Mouse (Mus musculus) heart, postnatal 14 days (tissue): ENCODE measurements around the gene Bicc1. TPM values are rescaled to one million over a fixed set of nuclear protein-coding genes. Genes with fewer than 3 reads are reported as not detected.

Source experiments
- DNase-seq, 2 experiments: peaks; one replicate each; pipeline ENCODE4 v3.0.0; 2021 to 2022
- intact Hi-C: fragments of 180-260 bp; cut with DNase I; formaldehyde crosslinking; loops from one replicate; pipeline ENCODE4 v1.15.1; 2025
- total RNA-seq, 2 experiments: library from RNA; stranded (reverse); gene quantifications; 2 replicates each; pipeline ENCODE4 v1.2.3; 2021

Bicc1 gene
- total RNA-seq, 2 experiments from 2014 or later, result 22.1 to 27.9 TPM

GRCm38 (mm10) chr10:71127278-71127950 lies 32.1 kb downstream of the Bicc1 start:
- no peak for DNase-seq
- intact Hi-C loops, result no loop called here

- intact Hi-C loops, result loop anchor here (5.0 kb wide), 1 partner anchor 57 kb away; no protein-coding TSS in a partner anchor
- DNase-seq, result no peak
These were observed 35.5 kb downstream of the Bicc1 start for GRCm38 (mm10) chr10:71123974-71124373.

- DNase-seq, result peak; percentile 51 to 57
These were observed 36.1 kb downstream of the Bicc1 start for GRCm38 (mm10) chr10:71123395-71123794.

GRCm38 (mm10) chr10:71122480-71122879 lies 37.0 kb downstream of the Bicc1 start:
- intact Hi-C loops, result loop anchor here (5.0 kb wide), 1 partner anchor 55 kb away; no protein-coding TSS in a partner anchor
- DNase-seq, result no peak

More at GRCm38 (mm10) chr10:71123395-71123794, 36.1 kb downstream of the Bicc1 start:
- intact Hi-C loops, result loop anchor here (5.0 kb wide), 1 partner anchor 56 kb away; no protein-coding TSS in a partner anchor

GRCm38 (mm10) chr10:71120769-71121165 lies 38.7 kb downstream of the Bicc1 start:
- intact Hi-C loops, result loop anchor here (5.0 kb wide), 1 partner anchor 53 kb away; no protein-coding TSS in a partner anchor

GRCm38 (mm10) chr10:71120121-71120768 lies 39.3 kb downstream of the Bicc1 start:
- intact Hi-C loops, result loop anchor here (5.0 kb wide), 1 partner anchor 53 kb away; no protein-coding TSS in a partner anchor
- DNase-seq, result no peak

More at GRCm38 (mm10) chr10:71120769-71121165, 38.7 kb downstream of the Bicc1 start:
- DNase-seq, result peak in 1 of 2 experiments; percentile 32

GRCm38 (mm10) chr10:71119120-71119847 lies 40.2 kb downstream of the Bicc1 start:
- intact Hi-C loops, result no loop called here
- peak; percentile 27 to 38 for DNase-seq

GRCm38 (mm10) chr10:71117766-71118165 lies 41.7 kb downstream of the Bicc1 start:
- intact Hi-C loops, result no loop called here
- no peak for DNase-seq

GRCm38 (mm10) chr10:71114260-71114920 lies 45.1 kb downstream of the Bicc1 start:
- DNase-seq, result no peak
- intact Hi-C loops, result no loop called here

GRCm38 (mm10) chr10:71106491-71107205 lies 52.9 kb downstream of the Bicc1 start:
- DNase-seq, result no peak
- intact Hi-C loops, result no loop called here

- DNase-seq, result no peak
- intact Hi-C loops, result no loop called here
These were observed 54.7 kb downstream of the Bicc1 start for GRCm38 (mm10) chr10:71104791-71105190.

GRCm38 (mm10) chr10:71100815-71101499 lies 58.5 kb downstream of the Bicc1 start:
- intact Hi-C loops, result no loop called here
- no peak for DNase-seq

- DNase-seq, result no peak
- intact Hi-C loops, result no loop called here
These were observed 64.7 kb downstream of the Bicc1 start for GRCm38 (mm10) chr10:71094707-71095254.

GRCm38 (mm10) chr10:71093312-71093711 lies 66.2 kb downstream of the Bicc1 start:
- DNase-seq, result no peak
- intact Hi-C loops, result no loop called here

- DNase-seq, result no peak
- intact Hi-C loops, result no loop called here
These were observed 72.2 kb downstream of the Bicc1 start for GRCm38 (mm10) chr10:71087359-71087716.

GRCm38 (mm10) chr10:71086571-71087358 lies 72.7 kb downstream of the Bicc1 start:
- DNase-seq, result no peak

GRCm38 (mm10) chr10:71082986-71083385 lies 76.5 kb downstream of the Bicc1 start:
- intact Hi-C loops, result no loop called here
- no peak for DNase-seq

More at GRCm38 (mm10) chr10:71086571-71087358, 72.7 kb downstream of the Bicc1 start:
- intact Hi-C loops, result no loop called here

- no peak for DNase-seq
- intact Hi-C loops, result no loop called here
These were observed 80.6 kb downstream of the Bicc1 start for GRCm38 (mm10) chr10:71078856-71079255.
